Mouse (Mus musculus) liver, embryonic 11.5 days (tissue): ENCODE results near the gene Atl3. TPM values are rescaled to one million over a fixed set of nuclear protein-coding genes. Genes with fewer than 3 reads are reported as not detected.

Source experiments
- ATAC-seq: fragments of 200-750 bp; cut with Nextera tagmentation; replicated peaks from 2 replicates; pipeline ENCODE4 v1.8.0; 2017; ENCODE audit warnings: moderate number of reproducible peaks, mild to moderate bottlenecking, moderate TSS enrichment, moderate library complexity; ENCODE audit not compliant: low FRiP score
- DNase-seq: peaks from one replicate; pipeline ENCODE4 v3.0.0-alpha.2; 2017; ENCODE audit warnings: low spot score
- H3K27ac ChIP-seq: fragments of 300-500 bp; sonication (generic); 2 replicates; pipeline ENCODE4 v1.5.1; 2014; ENCODE audit warnings: mild to moderate bottlenecking, low read depth, low read length, control low read depth
- H3K27me3 ChIP-seq: fragments of 300-500 bp; sonication (generic); replicated peaks from 2 replicates; pipeline ENCODE4 v1.6.1; 2014; ENCODE audit warnings: low read length, mixed read lengths; ENCODE audit not compliant: control insufficient read depth, insufficient read depth
- H3K36me3 ChIP-seq: fragments of 300-500 bp; sonication (generic); 2 replicates; pipeline ENCODE4 v1.6.1; 2014; ENCODE audit warnings: mild to moderate bottlenecking, low read length, moderate library complexity, mixed read lengths; ENCODE audit not compliant: control insufficient read depth, insufficient read depth
- H3K4me1 ChIP-seq: fragments of 300-500 bp; sonication (generic); replicated peaks from 2 replicates; pipeline ENCODE4 v1.6.1; 2014; ENCODE audit warnings: low read length, mixed read lengths; ENCODE audit not compliant: control insufficient read depth, insufficient read depth
- H3K4me2 ChIP-seq: fragments of 300-500 bp; sonication (generic); 2 replicates; pipeline ENCODE4 v1.6.1; 2014; ENCODE audit warnings: mild to moderate bottlenecking, control low read depth, moderate library complexity
- H3K4me3 ChIP-seq: fragments of 300-500 bp; sonication (generic); 2 replicates; pipeline ENCODE4 v1.5.1; 2014; ENCODE audit warnings: low read depth, low read length, control low read depth
- H3K9ac ChIP-seq: fragments of 300-500 bp; sonication (generic); 2 replicates; pipeline ENCODE4 v1.6.1; 2014; ENCODE audit warnings: low read depth, low read length, control low read depth
- H3K9me3 ChIP-seq: fragments of 300-500 bp; sonication (generic); 2 replicates; pipeline ENCODE4 v1.6.1; 2016; ENCODE audit warnings: low read length, inconsistent platforms, mixed read lengths; ENCODE audit not compliant: control insufficient read depth
- WGBS: fragments of 180-500 bp; shearing (Covaris S2); extraction: QIAGEN DNeasy Blood & Tissue Kit; methylation state at CpG from one replicate; pipeline ENCODE4 v1.1.7; 2014; 5-methylcytosine and 5-hydroxymethylcytosine counted together
- polyA plus RNA-seq: library from polyadenylated mRNA; unstranded; fragments of >200 nt; fragmentation: Nextera tagmentation; extraction: Ambion mirVana; gene quantifications from 2 replicates; pipeline ENCODE4 v1.2.1, GENCODE M21; 2014

Gene Atl3
- polyA plus RNA-seq, 1 experiment from 2014 or later, result 10.7 TPM

GRCm38 (mm10) chr19:7481541-7482265 is 12.1 kb upstream of the Atl3 start:
- DNase-seq (peak; percentile 41), ATAC-seq (no peak)
- Histone ChIP-seq H3K9me3 (no peaks in the 10 kb centered on the region), H3K9ac (peak overlapping the region; percentile 79), H3K4me2 (peak overlapping the region; percentile 88), H3K36me3 (no peaks in the 10 kb centered on the region), H3K27ac (peak overlapping the region; percentile 91), H3K4me3 (peak overlapping the region; percentile 88), H3K27me3 (no peaks in the 10 kb centered on the region), H3K4me1 (peaks cover 12% of the 10 kb centered on the region)
- 13% methylated on average over 12 of the region's 12 CpGs for WGBS

GRCm38 (mm10) chr19:7482266-7482598 is 11.6 kb upstream of the Atl3 start:
- peak overlapping the region; percentile 88 for H3K4me2 ChIP-seq
- 0% methylated on average over 7 of the region's 7 CpGs for WGBS

GRCm38 (mm10) chr19:7482599-7483511 is 11.0 kb upstream of the Atl3 start, which contains the start of gene Rtn3:
Rtn3 (minus strand) TSS chr19:7483281.
- H3K36me3 ChIP-seq, result no peaks in the 10 kb centered on the region
- peak; percentile 95 for ATAC-seq
- H3K27ac ChIP-seq, result peak within 1 kb of the TSS; percentile 91
- H3K27me3 ChIP-seq, result no peaks in the 10 kb centered on the region
- H3K4me2 ChIP-seq, result peak within 1 kb of the TSS; percentile 88
- no peaks in the 10 kb centered on the region for H3K9me3 ChIP-seq
- H3K9ac ChIP-seq, result peak within 1 kb of the TSS; percentile 79
- WGBS, result under 1% methylated on average over 80 of the region's 80 CpGs
- peak; percentile 95 for DNase-seq
- H3K4me3 ChIP-seq, result peak within 1 kb of the TSS; percentile 88
- H3K4me1 ChIP-seq, result peaks cover 12% of the 10 kb centered on the region

More at GRCm38 (mm10) chr19:7482266-7482598, 11.6 kb upstream of the Atl3 start:
- H3K9ac ChIP-seq, result peak overlapping the region; percentile 79
- no peaks in the 10 kb centered on the region for H3K9me3 ChIP-seq
- peak overlapping the region; percentile 91 for H3K27ac ChIP-seq
- H3K4me1 ChIP-seq, result peaks cover 12% of the 10 kb centered on the region
- ATAC-seq (no peak), DNase-seq (no peak)
- H3K36me3 ChIP-seq, result no peaks in the 10 kb centered on the region
- no peaks in the 10 kb centered on the region for H3K27me3 ChIP-seq
- H3K4me3 ChIP-seq, result peak overlapping the region; percentile 88

- Histone ChIP-seq H3K36me3 (no peaks in the 10 kb centered on the region), H3K4me1 (peaks cover 12% of the 10 kb centered on the region), H3K9ac (peak overlapping the region; percentile 65), H3K27me3 (no peaks in the 10 kb centered on the region), H3K4me3 (peak overlapping the region; percentile 88), H3K27ac (peak overlapping the region; percentile 67), H3K4me2 (peak overlapping the region; percentile 88), H3K9me3 (no peaks in the 10 kb centered on the region)
- WGBS, result 2% methylated on average over 6 of the region's 6 CpGs
- peak; percentile 33 for DNase-seq
- ATAC-seq, result peak; percentile 73
Measured at GRCm38 (mm10) chr19:7483512-7483882, 10.3 kb upstream of the Atl3 start.

DNA sequence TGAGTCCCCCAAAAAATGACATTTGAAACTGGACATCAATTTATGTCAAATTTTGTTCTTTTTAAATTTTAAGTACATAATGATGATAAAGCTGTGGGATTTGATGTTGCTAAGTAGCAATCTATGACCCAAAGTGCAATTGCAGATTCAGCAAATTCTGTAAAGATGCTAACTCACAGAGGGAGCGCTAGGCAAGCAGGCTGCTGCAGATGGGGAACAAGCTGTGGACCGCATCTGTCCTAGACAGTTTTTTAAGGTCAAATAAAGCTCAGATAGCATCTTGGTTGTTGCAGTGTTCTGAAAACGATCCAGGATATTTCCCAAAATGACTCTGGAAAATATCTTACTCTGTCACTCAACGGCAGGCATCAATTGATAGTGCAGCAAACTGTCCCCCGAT is 9.8 kb upstream of the Atl3 start:
- ATAC-seq (no peak), DNase-seq (no peak)
- no peaks in the 10 kb centered on the region for H3K9me3 ChIP-seq
- H3K4me2 ChIP-seq, result peak overlapping the region; percentile 88
- peaks cover 12% of the 10 kb centered on the region for H3K4me1 ChIP-seq
- no peak overlapping the region for H3K9ac ChIP-seq
- H3K27me3 ChIP-seq, result no peaks in the 10 kb centered on the region
- peak overlapping the region; percentile 88; the same call in 1 of the 2 replicates for H3K4me3 ChIP-seq
- no peak overlapping the region for H3K27ac ChIP-seq
- H3K36me3 ChIP-seq, result no peaks in the 10 kb centered on the region
- 60% methylated on average over 5 of the region's 5 CpGs for WGBS

DNA sequence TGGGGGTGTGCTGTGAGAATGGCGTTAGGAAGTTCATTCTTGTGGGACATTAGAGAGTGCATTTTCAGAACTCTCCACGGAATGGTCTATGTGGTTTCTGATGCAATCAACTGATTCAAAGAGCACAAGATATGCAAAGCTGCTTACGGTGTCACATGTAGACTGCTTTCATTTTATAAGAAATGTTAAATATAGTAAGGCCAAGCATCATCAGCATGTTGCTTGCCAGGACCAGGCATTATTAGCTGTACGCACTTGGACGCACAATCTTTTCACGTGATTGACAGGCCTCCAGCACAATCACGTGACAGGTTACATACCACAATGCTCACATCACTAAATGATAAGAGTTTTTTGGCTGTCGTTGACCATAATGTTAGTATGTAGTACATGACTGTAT is 6.2 kb upstream of the Atl3 start:
- DNase-seq (no peak), ATAC-seq (no peak)
- H3K9me3 ChIP-seq, result no peaks in the 10 kb centered on the region
- H3K4me3 ChIP-seq, result no peak overlapping the region
- H3K9ac ChIP-seq, result no peak overlapping the region
- WGBS, result 74% methylated on average over 8 of the region's 8 CpGs
- H3K36me3 ChIP-seq, result no peaks in the 10 kb centered on the region
- H3K27me3 ChIP-seq, result no peaks in the 10 kb centered on the region
- peaks cover 2% of the 10 kb centered on the region; the same call in 1 of the 2 replicates for H3K4me1 ChIP-seq
- H3K27ac ChIP-seq, result no peak overlapping the region
- H3K4me2 ChIP-seq, result no peak overlapping the region

DNA sequence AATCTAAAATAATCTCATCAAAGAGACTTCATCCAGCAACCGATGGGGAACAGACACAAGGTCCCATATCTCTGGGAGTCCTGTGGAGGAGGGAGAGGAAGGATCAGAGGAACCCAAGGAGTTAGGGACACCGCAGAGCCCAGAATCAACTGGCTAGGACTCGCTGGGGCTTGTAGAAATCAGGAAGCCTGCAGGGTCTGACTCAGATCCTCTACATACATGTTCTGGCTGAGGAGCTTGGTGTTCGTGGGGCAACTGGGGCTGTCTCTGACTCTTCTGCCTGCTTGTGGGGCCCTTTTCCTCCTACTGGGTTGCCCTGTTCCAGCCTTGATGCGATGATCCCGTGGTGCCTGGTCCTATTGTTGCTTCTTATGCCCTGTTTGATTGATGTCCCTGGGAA is 1.9 kb upstream of the Atl3 start:
- Histone ChIP-seq H3K36me3 (no peaks in the 10 kb centered on the region), H3K4me2 (no peak overlapping the region), H3K4me1 (no peaks in the 10 kb centered on the region), H3K9me3 (no peaks in the 10 kb centered on the region), H3K4me3 (no peak overlapping the region), H3K9ac (no peak overlapping the region), H3K27me3 (no peaks in the 10 kb centered on the region), H3K27ac (no peak overlapping the region)
- WGBS, result 81% methylated on average over 6 of the region's 6 CpGs
- ATAC-seq (no peak), DNase-seq (no peak)

GRCm38 (mm10) chr19:7492682-7493081 is 1.2 kb upstream of the Atl3 start:
- ATAC-seq (no peak), DNase-seq (no peak)
- H3K4me1 ChIP-seq, result no peaks in the 10 kb centered on the region
- no peak overlapping the region for H3K9ac ChIP-seq
- no peaks in the 10 kb centered on the region for H3K36me3 ChIP-seq
- H3K4me2 ChIP-seq, result no peak overlapping the region
- H3K4me3 ChIP-seq, result no peak overlapping the region
- no peaks in the 10 kb centered on the region for H3K27me3 ChIP-seq
- 85% methylated on average over 2 of the region's 2 CpGs for WGBS
- H3K9me3 ChIP-seq, result no peaks in the 10 kb centered on the region
- H3K27ac ChIP-seq, result no peak overlapping the region
